Mouse (Mus musculus) MEL (cell line): ENCODE measurements around the gene Itga9.

Experiments
- CHD2 ChIP-seq: IDR thresholded peaks from 2 replicates; pipeline ENCODE4 v1.6.1; 2011; ENCODE audit warnings: low read length, improper control_type of control experiment
- CTCF ChIP-seq, 3 experiments: IDR thresholded peaks in 2 of 3; conservative IDR thresholded peaks in 1 of 3; 2 replicates each; pipeline ENCODE4 v1.5.1; 2011 to 2012; ENCODE audit warnings: low read length in 3 of 3, low read depth in 2 of 3, mild to moderate bottlenecking in 2 of 3, improper control_type of control experiment in 1 of 3, inconsistent platforms in 1 of 3, mixed read lengths in 1 of 3, moderate library complexity in 1 of 3; ENCODE audit not compliant: control insufficient read depth in 1 of 3, insufficient read depth in 1 of 3, poor library complexity in 1 of 3, severe bottlenecking in 1 of 3
- GATA1 ChIP-seq: IDR thresholded peaks from 2 replicates; pipeline ENCODE4 v1.6.1; 2011; ENCODE audit warnings: low read depth, low read length, improper control_type of control experiment
- KAT2A ChIP-seq: conservative IDR thresholded peaks from 2 replicates; pipeline ENCODE4 v1.6.1; 2012; ENCODE audit warnings: low read depth, low read length, improper control_type of control experiment, inconsistent platforms
- POLR2AphosphoS5 ChIP-seq: IDR thresholded peaks from 2 replicates; pipeline ENCODE4 v1.6.1; 2012; ENCODE audit warnings: low read depth, borderline replicate concordance, mild to moderate bottlenecking, inconsistent platforms, low read length, moderate library complexity, mixed read lengths
- TAL1 ChIP-seq: IDR thresholded peaks from 2 replicates; pipeline ENCODE4 v1.6.1; 2012; ENCODE audit warnings: mild to moderate bottlenecking, inconsistent platforms, low read length, moderate library complexity, mixed read lengths

- TF ChIP-seq CTCF (IDR thresholded peaks at IDR 0.05 in 2 of 3, conservative IDR thresholded peaks at IDR 0.05 in 1 of 3; ENCODE audit: control insufficient read depth in 1 of 3, insufficient read depth in 1 of 3, low read depth in 2 of 3, low read length in 3 of 3, poor library complexity in 1 of 3, severe bottlenecking in 1 of 3) (no peak), CHD2 (no peak), GATA1 (no peak), KAT2A (no peak), POLR2AphosphoS5 (no peak), TAL1 (no peak)
These were observed 1.4 kb downstream of the Itga9 start for GRCm38 (mm10) chr9:118607701-118608401.
